Mouse (Mus musculus): Measurements from ENCODE around the gene Gm20388. TPM values are rescaled to one million over a fixed set of nuclear protein-coding genes. Genes with fewer than 3 reads are reported as not detected.

Gm20388 gene
- polyA plus RNA-seq, 1 experiment, result not detected

DNA sequence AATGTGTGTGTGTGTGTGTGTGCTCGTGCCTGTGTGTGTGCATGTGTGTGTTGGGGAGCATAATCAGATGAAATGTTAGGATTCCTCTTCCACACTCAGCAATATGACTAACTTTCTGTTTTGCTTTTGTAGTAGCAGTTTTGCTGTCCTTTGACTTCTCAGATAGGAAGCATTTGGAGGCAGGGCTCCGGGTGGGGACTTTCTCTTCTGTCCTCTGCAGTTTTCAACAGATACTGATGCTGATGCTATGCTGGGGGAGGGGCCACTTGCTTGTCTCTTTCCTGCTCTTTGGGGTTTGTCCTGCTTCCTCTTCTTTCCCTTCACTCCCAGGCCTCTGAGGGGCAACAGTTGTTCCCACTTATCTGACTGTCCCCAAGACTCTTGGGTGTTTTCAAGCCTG, 4319.2 kb downstream of the Gm20388 start:
- WGBS, result 87% methylated on average over 2 of the region's 2 CpGs
- TF ChIP-seq POLR2A (IDR thresholded peaks at IDR 0.05; ENCODE audit: insufficient read depth, low read depth, low read length), result no peak
- TF ChIP-seq CTCF (IDR thresholded peaks at IDR 0.05; ENCODE audit: insufficient read depth, low read depth, low read length), result no peak

DNA sequence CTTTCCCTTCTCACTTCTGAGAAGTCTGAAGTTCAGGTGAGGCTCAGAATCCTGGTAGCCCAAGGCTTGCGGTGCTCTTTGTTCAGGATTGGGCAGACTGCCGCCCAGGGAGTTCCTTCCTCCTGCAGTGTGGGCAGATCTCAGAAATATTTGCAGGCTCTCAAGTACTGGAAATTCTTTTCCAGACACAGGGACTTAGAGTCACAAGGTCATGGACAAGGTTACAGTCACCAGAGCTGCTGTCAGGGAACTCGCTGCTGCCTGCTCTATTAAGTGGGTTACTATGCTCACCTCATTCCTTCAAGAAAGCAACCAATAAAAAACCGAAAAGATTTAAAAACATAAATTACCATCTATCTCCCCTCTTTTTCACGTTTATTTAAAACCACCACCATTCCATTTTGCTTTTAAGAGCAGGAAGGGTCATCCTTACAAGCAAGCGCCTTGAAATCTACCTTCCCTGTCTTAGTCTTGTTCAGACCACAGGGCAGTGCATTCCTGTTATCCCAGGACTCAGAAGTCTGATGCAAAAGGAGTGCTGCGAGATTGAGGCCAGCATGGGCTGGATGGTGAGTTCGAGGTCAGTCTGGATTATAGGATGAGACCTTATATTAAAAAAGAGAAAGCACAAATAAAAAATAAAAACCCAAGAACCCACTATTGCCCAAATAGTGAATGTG, 4320.0 kb downstream of the Gm20388 start:
- TF ChIP-seq POLR2A (IDR thresholded peaks at IDR 0.05; ENCODE audit: insufficient read depth, low read depth, low read length) (no peak), CTCF (IDR thresholded peaks at IDR 0.05; ENCODE audit: insufficient read depth, low read depth, low read length) (no peak)
- 51% methylated on average over 8 of the region's 8 CpGs for WGBS
- H3K4me1 ChIP-seq (ENCODE audit: control insufficient read depth, insufficient read depth, low read length), result peaks cover 22% of the 10 kb centered on the region
- no peak overlapping the region; the same call in 1 of the 2 replicates for H3K27ac ChIP-seq (ENCODE audit: insufficient read depth, low read depth, low read length)
- H3K4me3 ChIP-seq (ENCODE audit: insufficient read depth, low read depth, low read length), result peak overlapping the region; percentile 93

More for the DNA sequence above, 4319.2 kb downstream of the Gm20388 start:
- H3K27ac ChIP-seq (ENCODE audit: insufficient read depth, low read depth, low read length), result no peak overlapping the region
- peaks cover 22% of the 10 kb centered on the region for H3K4me1 ChIP-seq (ENCODE audit: control insufficient read depth, insufficient read depth, low read length)
- no peak overlapping the region for H3K4me3 ChIP-seq (ENCODE audit: insufficient read depth, low read depth, low read length)

DNA sequence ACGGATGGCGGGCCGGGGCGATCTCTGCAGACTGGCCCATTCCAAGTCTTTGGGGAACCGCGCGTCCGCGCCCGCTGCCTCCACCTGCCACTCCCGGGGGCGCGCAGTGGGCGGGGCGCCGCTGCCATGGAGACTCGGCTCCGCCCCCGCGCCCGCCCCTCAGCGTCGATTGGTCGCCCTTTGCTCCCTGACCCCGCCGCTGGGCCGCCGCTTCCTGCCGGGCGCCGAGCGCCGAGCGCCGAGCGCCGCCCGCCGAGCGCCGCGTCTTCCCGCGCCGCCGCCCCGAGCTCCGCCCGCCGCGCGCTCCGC, 4320.5 kb downstream of the Gm20388 start, which contains the start of gene Galnt2:
Galnt2 (plus strand) TSS at position 216 of the 309 bp plus-strand sequence.
- Histone ChIP-seq H3K4me1 (ENCODE audit: control insufficient read depth, insufficient read depth, low read length) (peaks cover 22% of the 10 kb centered on the region), H3K27ac (ENCODE audit: insufficient read depth, low read depth, low read length) (no peak within 1 kb of the TSS; the same call in 1 of the 2 replicates), H3K4me3 (ENCODE audit: insufficient read depth, low read depth, low read length) (peak within 1 kb of the TSS; percentile 93)
- no peak for TF ChIP-seq CTCF (IDR thresholded peaks at IDR 0.05; ENCODE audit: insufficient read depth, low read depth, low read length)
- no peak for TF ChIP-seq POLR2A (IDR thresholded peaks at IDR 0.05; ENCODE audit: insufficient read depth, low read depth, low read length)
- WGBS, result 12% methylated on average over 53 of the region's 53 CpGs

DNA sequence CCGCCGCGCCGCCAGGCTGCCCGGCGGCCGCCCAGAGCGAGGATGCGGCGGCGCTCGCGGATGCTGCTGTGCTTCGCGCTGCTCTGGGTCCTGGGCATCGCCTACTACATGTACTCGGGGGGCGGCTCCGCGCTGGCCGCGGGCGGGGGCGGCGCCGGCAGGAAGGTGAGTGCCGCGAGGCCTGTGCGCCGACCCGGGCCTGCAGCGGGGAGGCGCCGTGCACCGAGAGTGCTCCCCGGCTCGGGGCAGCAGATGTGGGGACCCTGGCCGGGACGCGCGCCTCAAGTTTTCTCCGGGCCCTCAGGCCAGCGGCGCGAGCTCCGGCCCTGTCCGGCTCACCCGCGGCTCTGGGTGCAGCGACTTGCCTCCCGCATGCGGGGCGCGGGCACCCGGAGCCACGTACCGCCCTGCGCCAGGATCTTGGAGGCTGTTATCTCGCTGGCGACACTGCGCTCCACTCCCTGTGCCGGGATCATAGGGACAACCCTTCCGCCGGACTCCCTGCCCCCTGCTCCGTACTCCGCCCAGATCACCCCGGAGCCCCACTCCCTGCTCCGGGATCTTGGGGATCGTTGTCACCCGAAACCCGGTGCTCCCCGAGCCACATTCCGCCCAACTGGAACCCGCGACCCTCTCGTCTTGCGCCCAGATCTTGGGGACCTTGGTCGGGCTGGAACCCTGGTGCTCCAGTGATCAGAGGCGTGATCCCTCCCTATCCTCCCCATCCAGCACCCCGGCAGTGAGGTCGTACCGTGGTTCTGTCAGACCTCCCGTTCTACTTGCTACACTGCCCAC, 4321.0 kb downstream of the Gm20388 start:
- TF ChIP-seq CTCF (IDR thresholded peaks at IDR 0.05; ENCODE audit: insufficient read depth, low read depth, low read length) (no peak), POLR2A (IDR thresholded peaks at IDR 0.05; ENCODE audit: insufficient read depth, low read depth, low read length) (peak; percentile 68; the same call in 1 of the 2 replicates)
- H3K27ac ChIP-seq (ENCODE audit: insufficient read depth, low read depth, low read length), result no peak overlapping the region
- H3K4me1 ChIP-seq (ENCODE audit: control insufficient read depth, insufficient read depth, low read length), result peaks cover 22% of the 10 kb centered on the region
- peak overlapping the region; percentile 93 for H3K4me3 ChIP-seq (ENCODE audit: insufficient read depth, low read depth, low read length)
- 1% methylated on average over 83 of the region's 83 CpGs for WGBS

DNA sequence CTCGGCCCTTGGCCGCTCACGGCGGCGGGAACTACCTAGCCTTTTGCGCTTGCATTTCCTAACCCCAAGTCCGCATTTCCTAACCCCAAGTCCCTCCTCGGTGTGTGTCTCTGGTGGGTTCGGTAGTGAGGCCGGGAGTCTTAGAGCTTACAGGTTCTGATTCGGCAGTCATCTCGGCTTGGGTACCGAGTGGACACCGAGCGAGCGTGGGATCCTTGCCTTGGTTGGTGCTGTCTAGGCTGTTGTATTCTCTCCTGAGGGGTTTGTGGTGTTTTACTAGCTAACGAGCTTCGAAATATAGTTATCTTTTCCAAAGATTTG, 4321.6 kb downstream of the Gm20388 start:
- TF ChIP-seq POLR2A (IDR thresholded peaks at IDR 0.05; ENCODE audit: insufficient read depth, low read depth, low read length), result no peak
- no peak for TF ChIP-seq CTCF (IDR thresholded peaks at IDR 0.05; ENCODE audit: insufficient read depth, low read depth, low read length)
- H3K4me1 ChIP-seq (ENCODE audit: control insufficient read depth, insufficient read depth, low read length), result peaks cover 25% of the 10 kb centered on the region
- 3% methylated on average over 18 of the region's 18 CpGs for WGBS
- H3K27ac ChIP-seq (ENCODE audit: insufficient read depth, low read depth, low read length), result no peak overlapping the region
- peak overlapping the region; percentile 93 for H3K4me3 ChIP-seq (ENCODE audit: insufficient read depth, low read depth, low read length)

DNA sequence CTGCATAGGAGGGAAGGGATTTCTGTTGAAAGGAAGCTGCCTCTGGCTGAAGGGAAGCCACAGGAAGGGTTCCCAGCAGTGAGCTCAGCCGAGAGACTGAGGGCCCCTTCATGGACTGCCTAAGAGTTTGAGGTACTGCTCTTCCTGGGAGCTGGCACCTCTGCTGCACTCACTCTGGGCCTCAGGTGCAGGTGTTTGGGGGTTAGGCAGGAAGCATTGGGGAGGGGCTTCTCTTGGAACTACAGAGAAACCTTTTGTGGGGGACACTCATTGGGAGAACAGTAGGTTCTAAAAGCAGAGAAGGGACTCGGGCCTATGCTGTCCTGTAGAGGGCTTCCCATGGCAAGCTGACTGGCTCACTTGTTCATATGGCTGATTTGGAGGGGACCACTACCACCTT, 4323.9 kb downstream of the Gm20388 start:
- Histone ChIP-seq H3K27ac (ENCODE audit: insufficient read depth, low read depth, low read length) (no peak overlapping the region), H3K4me3 (ENCODE audit: insufficient read depth, low read depth, low read length) (no peak overlapping the region), H3K4me1 (ENCODE audit: control insufficient read depth, insufficient read depth, low read length) (peaks cover 33% of the 10 kb centered on the region)
- 56% methylated on average over 2 of the region's 2 CpGs for WGBS
- TF ChIP-seq POLR2A (IDR thresholded peaks at IDR 0.05; ENCODE audit: insufficient read depth, low read depth, low read length) (no peak), CTCF (IDR thresholded peaks at IDR 0.05; ENCODE audit: insufficient read depth, low read depth, low read length) (no peak)

DNA sequence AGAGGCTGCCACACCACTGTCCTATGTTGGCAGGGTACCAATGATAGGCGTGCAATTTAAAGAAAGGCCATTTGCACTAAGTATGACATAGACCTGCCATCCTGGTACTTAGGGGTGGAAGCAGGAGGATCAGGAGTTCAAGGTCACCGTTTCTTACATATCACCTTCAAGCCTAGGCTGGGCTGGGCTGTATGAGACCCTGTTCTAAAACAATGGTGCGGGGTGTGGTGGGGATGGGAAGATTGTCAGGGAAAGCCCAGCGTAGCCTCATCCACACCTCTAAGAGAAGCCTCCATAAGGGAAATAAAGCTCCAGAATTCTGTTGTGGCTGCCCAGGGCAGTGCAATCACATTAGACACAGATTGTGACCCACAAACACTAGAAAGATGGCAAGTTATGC, 4324.9 kb downstream of the Gm20388 start:
- no peak for TF ChIP-seq POLR2A (IDR thresholded peaks at IDR 0.05; ENCODE audit: insufficient read depth, low read depth, low read length)
- no peak for TF ChIP-seq CTCF (IDR thresholded peaks at IDR 0.05; ENCODE audit: insufficient read depth, low read depth, low read length)
- peaks cover 30% of the 10 kb centered on the region for H3K4me1 ChIP-seq (ENCODE audit: control insufficient read depth, insufficient read depth, low read length)
- no peak overlapping the region for H3K27ac ChIP-seq (ENCODE audit: insufficient read depth, low read depth, low read length)
- H3K4me3 ChIP-seq (ENCODE audit: insufficient read depth, low read depth, low read length), result no peak overlapping the region
- WGBS, result 95% methylated on average over 4 of the region's 4 CpGs

DNA sequence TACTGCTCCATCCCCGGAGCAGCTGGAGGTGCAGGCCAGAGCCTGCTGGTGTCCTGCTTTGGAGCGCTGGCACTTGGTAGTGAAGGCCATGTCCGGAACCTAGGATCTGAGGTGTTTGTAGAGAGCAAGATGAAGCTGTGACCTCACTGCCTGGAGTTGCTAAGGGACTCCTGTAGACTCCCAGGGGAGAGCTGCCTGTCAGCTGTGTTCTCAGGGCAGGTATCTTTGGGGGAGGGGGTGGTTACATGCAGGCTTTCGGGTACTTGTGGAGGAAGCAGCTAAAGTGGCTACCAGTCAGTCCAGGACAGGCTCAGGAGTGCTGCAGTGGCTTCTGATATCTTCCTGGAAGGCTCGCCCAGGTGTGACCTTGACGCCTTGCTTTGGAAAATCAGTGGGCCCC, 4328.7 kb downstream of the Gm20388 start:
- peaks cover 16% of the 10 kb centered on the region for H3K4me1 ChIP-seq (ENCODE audit: control insufficient read depth, insufficient read depth, low read length)
- TF ChIP-seq CTCF (IDR thresholded peaks at IDR 0.05; ENCODE audit: insufficient read depth, low read depth, low read length) (no peak), POLR2A (IDR thresholded peaks at IDR 0.05; ENCODE audit: insufficient read depth, low read depth, low read length) (no peak)
- whole genome bisulfite sequencing, result 90% methylated on average over 6 of the region's 6 CpGs
- no peak overlapping the region for H3K27ac ChIP-seq (ENCODE audit: insufficient read depth, low read depth, low read length)
- H3K4me3 ChIP-seq (ENCODE audit: insufficient read depth, low read depth, low read length), result no peak overlapping the region

DNA sequence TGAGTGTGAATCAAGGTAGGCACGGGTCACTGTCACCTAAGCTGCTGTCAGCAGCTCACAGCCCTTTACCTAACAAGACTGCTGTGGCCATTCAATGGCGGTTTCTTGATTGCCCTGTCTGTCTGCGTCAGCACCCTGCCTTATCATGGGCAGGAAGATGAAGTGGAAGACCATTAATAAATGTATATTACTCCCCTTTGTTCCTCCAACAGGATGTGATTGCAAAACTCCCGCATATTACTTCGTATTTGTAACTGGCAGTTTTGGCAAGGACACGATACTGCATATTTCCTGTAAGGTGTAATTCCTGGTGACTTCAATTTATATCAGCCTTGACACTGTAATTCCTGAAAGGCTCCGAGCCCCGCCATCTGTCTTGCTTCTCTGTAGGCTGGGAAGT, 4330.3 kb downstream of the Gm20388 start:
- WGBS, result 89% methylated on average over 8 of the region's 8 CpGs
- H3K27ac ChIP-seq (ENCODE audit: insufficient read depth, low read depth, low read length), result no peak overlapping the region
- no peak overlapping the region for H3K4me3 ChIP-seq (ENCODE audit: insufficient read depth, low read depth, low read length)
- peaks cover 11% of the 10 kb centered on the region for H3K4me1 ChIP-seq (ENCODE audit: control insufficient read depth, insufficient read depth, low read length)
- no peak for TF ChIP-seq POLR2A (IDR thresholded peaks at IDR 0.05; ENCODE audit: insufficient read depth, low read depth, low read length)
- no peak for TF ChIP-seq CTCF (IDR thresholded peaks at IDR 0.05; ENCODE audit: insufficient read depth, low read depth, low read length)

Measured in olfactory bulb, adult 2 months (tissue).